Mouse (Mus musculus) urinary bladder, postnatal 36 days (tissue): ENCODE results near the gene Syn3.

ENCODE experiments used
- DNase-seq, 2 experiments: peaks; one replicate each; pipeline ENCODE4 v3.0.0; 2022; ENCODE audit warnings: low spot score in 2 of 2, mixed read lengths in 1 of 2

The Syn3 gene

DNA sequence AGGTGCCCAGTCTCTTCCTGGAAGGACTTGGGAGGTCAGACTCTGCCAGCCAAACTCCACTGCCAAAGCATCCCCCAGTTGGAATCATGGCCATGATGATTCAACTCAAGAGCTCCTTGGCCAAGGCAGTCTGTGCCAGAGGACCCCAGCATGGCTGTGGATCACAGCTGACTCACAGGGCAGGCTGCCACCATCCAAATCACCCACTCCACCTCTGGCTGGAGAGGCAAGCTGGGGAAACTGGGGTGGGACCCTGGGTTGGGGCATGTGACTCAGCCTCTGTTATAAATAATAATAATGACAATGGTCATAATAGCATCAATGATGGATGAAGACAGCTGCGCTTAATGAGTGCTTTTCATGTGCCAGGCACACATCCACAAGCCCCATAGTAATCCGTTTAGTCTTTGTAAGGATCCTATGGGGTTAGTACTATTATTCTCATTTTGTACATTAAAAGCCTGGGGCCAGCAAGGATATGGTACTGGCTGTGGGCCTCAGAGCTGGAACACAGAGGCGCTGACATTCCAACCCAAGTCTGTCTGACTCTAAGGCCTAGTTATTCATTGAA, 398.3 kb downstream of the Syn3 start:
- peak; percentile 12 to 30 for DNase-seq

GRCm38 (mm10) chr10:86098363-86098762, 400.3 kb downstream of the Syn3 start:
- no peak for DNase-seq

GRCm38 (mm10) chr10:86093109-86094035, 405.3 kb downstream of the Syn3 start:
- no peak for DNase-seq

GRCm38 (mm10) chr10:86091919-86092318, 406.8 kb downstream of the Syn3 start:
- DNase-seq: no peak

DNA sequence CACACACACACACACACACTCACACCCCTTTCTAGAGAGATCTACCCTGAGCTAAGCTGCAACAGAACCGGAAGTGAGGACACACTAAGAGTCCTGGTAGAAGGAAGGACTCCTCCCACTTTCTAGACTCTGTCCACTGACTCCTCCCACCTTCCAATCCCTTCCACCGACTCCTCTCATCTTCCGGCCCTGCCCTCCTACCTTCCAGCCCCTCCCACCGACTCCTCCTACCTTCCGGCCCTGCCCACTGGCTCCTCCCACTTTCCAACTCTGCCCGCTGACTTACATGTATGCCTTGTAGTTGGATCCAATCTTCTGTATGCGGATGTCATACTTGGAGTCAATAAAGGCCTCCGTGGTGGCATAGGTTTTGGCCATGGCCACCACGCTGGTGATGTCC, 418.8 kb downstream of the Syn3 start:
- DNase-seq: no peak

- DNase-seq: no peak
These were observed 419.9 kb downstream of the Syn3 start for GRCm38 (mm10) chr10:86078761-86079160.

- no peak for DNase-seq
These were observed 421.4 kb downstream of the Syn3 start for GRCm38 (mm10) chr10:86077272-86077671.

GRCm38 (mm10) chr10:86074971-86075711, 423.6 kb downstream of the Syn3 start:
- DNase-seq: no peak

GRCm38 (mm10) chr10:86074134-86074533, 424.6 kb downstream of the Syn3 start:
- no peak for DNase-seq

- DNase-seq: no peak
These were observed 427.9 kb downstream of the Syn3 start for GRCm38 (mm10) chr10:86070751-86071150.

DNA sequence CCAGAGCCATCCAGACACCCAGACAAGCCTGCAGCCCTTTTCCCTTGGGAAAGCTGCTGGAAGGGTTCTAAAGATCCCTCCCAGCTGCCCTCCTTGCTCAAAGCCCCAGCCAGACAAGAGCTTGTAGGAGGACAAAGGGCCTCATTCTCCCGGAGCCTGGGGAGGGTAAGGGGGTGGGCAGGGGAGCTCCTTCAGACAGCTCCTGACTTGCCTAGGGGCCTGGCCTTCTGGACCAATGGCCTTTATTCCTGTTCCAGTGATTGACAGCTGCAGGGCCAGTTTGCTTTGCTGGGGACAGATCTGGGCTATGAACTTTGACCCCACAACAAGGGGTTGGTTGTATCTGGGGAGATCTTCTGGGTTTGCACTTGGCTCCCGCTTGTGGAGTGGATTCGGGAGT, 429.4 kb downstream of the Syn3 start:
- DNase-seq: no peak

DNA sequence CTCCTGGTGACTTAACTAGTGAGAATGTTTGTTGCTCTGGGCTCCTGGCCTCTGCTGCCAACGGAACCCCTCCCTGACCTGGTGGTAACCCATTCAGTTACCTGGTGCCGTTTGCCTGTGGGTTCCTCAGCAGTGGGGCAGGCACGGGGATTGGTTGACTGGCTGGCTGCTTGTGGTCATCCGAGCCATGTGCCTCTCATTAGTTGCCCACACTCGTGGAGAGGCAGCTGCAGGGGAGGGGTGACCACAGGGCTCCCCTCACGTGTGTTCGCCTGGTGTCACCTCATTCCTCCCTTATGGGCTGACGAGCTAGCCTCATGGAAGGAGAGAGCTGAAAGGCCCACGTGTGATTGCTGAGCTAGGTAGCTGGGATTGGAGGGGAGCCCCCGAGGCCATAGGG, 430.8 kb downstream of the Syn3 start:
- no peak for DNase-seq

DNA sequence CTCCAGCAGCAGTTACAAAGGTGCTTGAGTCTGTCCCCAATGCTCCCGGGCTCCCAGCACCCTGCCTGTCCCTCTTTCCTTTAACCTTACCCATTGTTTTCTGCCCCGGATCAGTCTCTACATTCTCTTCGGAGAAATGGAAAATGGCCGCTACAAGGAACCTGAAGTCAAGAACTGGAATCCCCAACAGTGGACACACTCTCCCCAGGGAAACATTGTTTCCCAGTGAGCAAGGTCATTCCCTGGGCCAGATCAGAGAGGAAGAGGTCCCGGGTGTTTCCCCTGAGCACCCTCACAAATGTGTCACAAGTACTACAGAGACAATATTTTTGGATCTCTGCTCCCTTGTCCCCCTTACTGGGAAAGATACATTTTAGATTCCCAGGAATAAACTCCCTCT, 432.0 kb downstream of the Syn3 start:
- DNase-seq: no peak

- no peak for DNase-seq
These were observed 433.0 kb downstream of the Syn3 start for GRCm38 (mm10) chr10:86065661-86066060.

DNA sequence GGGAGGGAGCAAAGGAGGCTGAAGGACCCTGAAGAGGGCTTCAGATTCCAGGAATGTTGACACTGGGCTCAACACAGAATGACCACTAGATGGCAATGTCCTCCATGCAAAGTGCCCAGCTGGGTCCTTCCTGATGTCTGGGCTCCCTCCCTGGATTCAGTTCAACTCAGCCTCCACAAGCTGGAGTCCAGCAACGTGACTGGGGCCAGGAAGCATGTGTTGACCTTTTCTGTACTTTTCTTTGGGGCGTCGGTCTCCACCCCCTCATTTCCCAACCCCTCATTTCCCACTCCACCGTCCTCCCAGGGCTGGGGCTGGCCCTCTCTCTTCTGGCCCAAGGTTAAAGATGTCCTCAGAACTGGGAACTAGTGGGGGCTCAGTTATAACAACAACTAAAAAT, 433.8 kb downstream of the Syn3 start:
- DNase-seq: peak; percentile 57 to 80

DNA sequence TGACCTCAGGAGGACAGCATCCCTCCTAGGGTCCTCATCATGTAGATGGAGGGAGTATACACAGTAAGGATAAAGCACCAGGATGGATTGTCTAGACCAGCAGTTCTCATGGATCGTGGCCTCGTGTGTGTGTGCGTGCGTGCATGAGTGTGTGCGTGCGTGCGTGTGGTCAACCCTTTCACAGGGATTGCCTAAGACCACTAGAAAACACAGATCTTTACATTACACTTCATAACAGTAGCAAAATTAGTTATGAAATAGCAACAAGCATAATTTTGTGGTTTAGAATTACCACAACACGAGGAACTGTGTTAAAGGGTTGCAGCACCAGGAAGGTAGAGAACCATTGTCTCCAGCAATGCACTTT, 435.7 kb downstream of the Syn3 start:
- DNase-seq: no peak

- DNase-seq: no peak
These were observed 436.3 kb downstream of the Syn3 start for GRCm38 (mm10) chr10:86062261-86063017.

DNA sequence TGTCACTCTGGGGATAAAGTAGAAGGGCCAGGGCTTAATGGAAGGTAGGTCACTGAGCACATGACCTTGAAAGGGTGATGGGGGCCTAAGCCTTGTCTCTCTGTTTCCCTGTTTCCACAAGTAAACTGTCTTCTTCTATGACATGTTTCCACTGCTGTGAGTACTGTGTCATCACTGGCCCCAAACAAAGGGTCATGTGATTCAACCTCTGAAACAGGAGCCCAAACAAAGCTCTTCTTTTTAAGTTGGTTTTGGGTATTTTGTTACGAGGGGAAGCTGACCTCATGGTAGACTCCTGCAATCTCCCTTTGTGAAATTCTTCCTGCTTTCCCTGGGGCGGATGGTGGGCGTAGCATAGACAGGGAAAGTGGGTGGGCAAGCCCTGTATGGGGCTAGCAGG, 438.4 kb downstream of the Syn3 start:
- no peak for DNase-seq

GRCm38 (mm10) chr10:86057712-86058111, 441.0 kb downstream of the Syn3 start:
- DNase-seq: no peak

- no peak for DNase-seq
These were observed 441.4 kb downstream of the Syn3 start for GRCm38 (mm10) chr10:86057286-86057685.

GRCm38 (mm10) chr10:86056297-86056903, 442.3 kb downstream of the Syn3 start:
- DNase-seq: no peak
